25 mouse cellular contexts compared by ENCODE assay signal in the genomic region with DNA sequence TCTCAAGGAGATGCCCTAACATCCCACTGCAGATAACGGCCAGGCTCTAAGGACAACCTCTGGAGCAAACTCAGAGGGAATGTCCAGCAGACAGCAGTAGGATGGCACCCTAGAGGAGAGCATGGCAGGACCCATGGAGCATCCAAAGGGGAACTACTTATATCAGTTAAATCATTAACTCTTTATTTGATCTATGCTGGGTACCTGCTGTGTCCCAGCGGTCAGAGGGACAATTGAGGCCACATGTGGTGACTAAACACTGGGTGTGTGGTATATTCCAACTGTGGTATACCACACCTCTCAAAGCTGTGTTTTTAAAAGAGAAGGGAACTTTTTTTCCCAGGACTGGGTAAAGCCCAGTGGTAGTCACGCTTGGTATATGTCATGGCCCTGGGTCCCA.
DNase-seq lines count a peak whose midpoint lies in the region; ATAC-seq and TF ChIP-seq lines count a peak whose summit lies in the region.
"Had no signal": no experiment of that assay in that cellular context is flagged by ENCODE, and none has a peak within 500 bp of the region (broad histone marks: within the 10 kb centered on the region; RNA-seq: fewer than 3 reads in every experiment).

No protein-coding gene starts in this region.

- 0 out of 2 replicates have a peak, but pooled peaks cover 5% of the 10 kb centered on the region for H3K4me1 ChIP-seq in intestine, embryonic 15.5 days (replicated peaks)
- H3K4me1 ChIP-seq in intestine, postnatal 0 days (replicated peaks; ENCODE audit: control insufficient read depth, insufficient read depth, low read length), result peaks cover 6% of the 10 kb centered on the region; the same call in 1 of the 2 replicates
- peaks cover 13% of the 10 kb centered on the region; the same call in 1 of the 2 replicates for H3K4me1 ChIP-seq in liver, embryonic 13.5 days (replicated peaks)
- 0 out of 2 replicates have a peak, but pooled peaks cover 3% of the 10 kb centered on the region for H3K4me1 ChIP-seq in intestine, embryonic 16.5 days (ENCODE audit: control insufficient read depth, insufficient read depth, low read length)
- no peaks in the 10 kb centered on the region; the same call in 1 of the 2 replicates for H3K4me1 ChIP-seq in liver, embryonic 16.5 days (ENCODE audit: control insufficient read depth, low read depth, low read length)
- H3K4me1 ChIP-seq in hindbrain, embryonic 16.5 days (ENCODE audit: control insufficient read depth, insufficient read depth, low read depth, low read length), result no peaks in the 10 kb centered on the region
- H3K4me1 ChIP-seq: embryonic facial prominence, embryonic 12.5 days; forebrain, embryonic 13.5 days had no signal

- DNase-seq in liver, embryonic 13.5 days, result no peak
- no peak for DNase-seq in liver
- DNase-seq: adrenal gland, adult 8-10 months; adrenal gland, postnatal 14 days; adrenal gland, postnatal 36 days; B cell, adult 2 months; cerebellum, adult 11-12 months; cerebellum, adult 2 months; cerebellum, adult 9-10 months; cerebellum, postnatal 10 days; cerebellum, postnatal 25 days had no signal

- no peak overlapping the region for H3K4me2 ChIP-seq in intestine, embryonic 15.5 days (replicated peaks)
- H3K4me2 ChIP-seq in intestine, postnatal 0 days (replicated peaks; ENCODE audit: low read depth), result no peak overlapping the region
- no peak overlapping the region for H3K4me2 ChIP-seq in liver, embryonic 13.5 days
- H3K4me2 ChIP-seq in intestine, embryonic 16.5 days (ENCODE audit: low read depth, low read length), result no peak overlapping the region
- H3K4me2 ChIP-seq in liver, embryonic 16.5 days (ENCODE audit: low read depth, low read length), result no peak overlapping the region
- H3K4me2 ChIP-seq in hindbrain, embryonic 16.5 days (ENCODE audit: low read length), result no peak overlapping the region
- H3K4me2 ChIP-seq: embryonic facial prominence, embryonic 12.5 days; forebrain, embryonic 13.5 days had no signal

- H3K27me3 ChIP-seq in intestine, embryonic 15.5 days (replicated peaks), result no peaks in the 10 kb centered on the region
- H3K27me3 ChIP-seq in intestine, postnatal 0 days (replicated peaks; ENCODE audit: control insufficient read depth, insufficient read depth, low read length), result no peaks in the 10 kb centered on the region
- H3K27me3 ChIP-seq in liver, embryonic 13.5 days, result no peaks in the 10 kb centered on the region
- no peaks in the 10 kb centered on the region for H3K27me3 ChIP-seq in intestine, embryonic 16.5 days (replicated peaks; ENCODE audit: control insufficient read depth, insufficient read depth, low read length)
- no peaks in the 10 kb centered on the region for H3K27me3 ChIP-seq in liver, embryonic 16.5 days (ENCODE audit: control insufficient read depth, insufficient read depth, low read depth, low read length)
- H3K27me3 ChIP-seq in hindbrain, embryonic 16.5 days (replicated peaks; ENCODE audit: control insufficient read depth, insufficient read depth, low read length), result no peaks in the 10 kb centered on the region
- H3K27me3 ChIP-seq: CH12.LX; embryonic facial prominence, embryonic 12.5 days; forebrain, embryonic 13.5 days; Patski had no signal

- H3K36me3 ChIP-seq in intestine, embryonic 15.5 days, result no peaks in the 10 kb centered on the region
- no peaks in the 10 kb centered on the region for H3K36me3 ChIP-seq in intestine, postnatal 0 days (ENCODE audit: control insufficient read depth, insufficient read depth)
- no peaks in the 10 kb centered on the region for H3K36me3 ChIP-seq in liver, embryonic 13.5 days
- H3K36me3 ChIP-seq in intestine, embryonic 16.5 days (ENCODE audit: control insufficient read depth, insufficient read depth, low read length), result no peaks in the 10 kb centered on the region
- H3K36me3 ChIP-seq in liver, embryonic 16.5 days (ENCODE audit: control insufficient read depth, insufficient read depth), result no peaks in the 10 kb centered on the region
- H3K36me3 ChIP-seq in hindbrain, embryonic 16.5 days (ENCODE audit: control insufficient read depth, insufficient read depth, low read length), result no peaks in the 10 kb centered on the region
- H3K36me3 ChIP-seq: embryonic facial prominence, embryonic 10.5 days; embryonic facial prominence, embryonic 12.5 days; G1E had no signal

- 0 out of 2 replicates have a peak, but pooled peaks have one; percentile 45 for ATAC-seq in intestine, embryonic 15.5 days
- ATAC-seq in intestine, postnatal 0 days, result no peak
- peak; percentile 42; the same call in 1 of the 2 replicates for ATAC-seq in liver, embryonic 13.5 days (ENCODE audit: low read depth)
- peak; percentile 61 for ATAC-seq in intestine, embryonic 16.5 days
- peak; percentile 53 for ATAC-seq in liver, embryonic 16.5 days (ENCODE audit: low read depth)
- no peak for ATAC-seq in granulocyte monocyte progenitor cell, adult 5-6 weeks (replicated peaks; ENCODE audit: poor library complexity, severe bottlenecking)
- no peak for ATAC-seq in hindbrain, embryonic 16.5 days
- ATAC-seq: activated CD4-positive, CD25-positive, alpha-beta regulatory T cell, adult 4 months; CD4-positive, CD25-positive, alpha-beta regulatory T cell, adult 4 months; forebrain, embryonic 13.5 days; Patski had no signal

- H3K9me3 ChIP-seq in intestine, embryonic 15.5 days, result no peaks in the 10 kb centered on the region
- H3K9me3 ChIP-seq in intestine, postnatal 0 days (ENCODE audit: control insufficient read depth), result no peaks in the 10 kb centered on the region
- H3K9me3 ChIP-seq in liver, embryonic 13.5 days (replicated peaks), result no peaks in the 10 kb centered on the region
- no peaks in the 10 kb centered on the region for H3K9me3 ChIP-seq in intestine, embryonic 16.5 days (ENCODE audit: control insufficient read depth, low read length)
- no peaks in the 10 kb centered on the region for H3K9me3 ChIP-seq in liver, embryonic 16.5 days (replicated peaks; ENCODE audit: control insufficient read depth, low read length)
- H3K9me3 ChIP-seq in hindbrain, embryonic 16.5 days (ENCODE audit: control insufficient read depth, low read length), result no peaks in the 10 kb centered on the region
- H3K9me3 ChIP-seq: embryonic facial prominence, embryonic 10.5 days; embryonic facial prominence, embryonic 12.5 days; forebrain, embryonic 13.5 days had no signal

- H3K4me3 ChIP-seq in intestine, embryonic 15.5 days (replicated peaks), result no peak overlapping the region
- no peak overlapping the region for H3K4me3 ChIP-seq in intestine, postnatal 0 days (ENCODE audit: low read depth, low read length)
- H3K4me3 ChIP-seq in liver, embryonic 13.5 days (replicated peaks), result no peak overlapping the region
- no peak overlapping the region for H3K4me3 ChIP-seq in intestine, embryonic 16.5 days (ENCODE audit: low read length)
- no peak overlapping the region for H3K4me3 ChIP-seq in liver, embryonic 16.5 days (ENCODE audit: low read depth, low read length)
- H3K4me3 ChIP-seq in hindbrain, embryonic 16.5 days (ENCODE audit: low read length), result no peak overlapping the region
- H3K4me3 ChIP-seq: embryonic facial prominence, embryonic 10.5 days; embryonic facial prominence, embryonic 12.5 days; forebrain, embryonic 13.5 days had no signal

- TF ChIP-seq CTCF in intestine, postnatal 0 days (IDR thresholded peaks at IDR 0.05; ENCODE audit: low read depth), result no peak

- H3K27ac ChIP-seq in intestine, embryonic 15.5 days, result no peak overlapping the region
- no peak overlapping the region for H3K27ac ChIP-seq in intestine, postnatal 0 days (ENCODE audit: low read depth, low read length)
- H3K27ac ChIP-seq in liver, embryonic 13.5 days, result no peak overlapping the region
- no peak overlapping the region for H3K27ac ChIP-seq in intestine, embryonic 16.5 days (ENCODE audit: low read length)
- H3K27ac ChIP-seq in liver, embryonic 16.5 days (ENCODE audit: low read length), result no peak overlapping the region
- no peak overlapping the region for H3K27ac ChIP-seq in hindbrain, embryonic 16.5 days (ENCODE audit: low read depth, low read length)
- H3K27ac ChIP-seq: embryonic facial prominence, embryonic 10.5 days; embryonic facial prominence, embryonic 12.5 days; forebrain, embryonic 13.5 days had no signal

- H3K9ac ChIP-seq in intestine, embryonic 15.5 days, result no peak overlapping the region
- H3K9ac ChIP-seq in intestine, postnatal 0 days (ENCODE audit: low read depth, low read length), result no peak overlapping the region
- H3K9ac ChIP-seq in liver, embryonic 13.5 days, result no peak overlapping the region
- no peak overlapping the region for H3K9ac ChIP-seq in intestine, embryonic 16.5 days (ENCODE audit: low read depth, low read length)
- H3K9ac ChIP-seq in liver, embryonic 16.5 days (ENCODE audit: low read depth, low read length), result no peak overlapping the region
- H3K9ac ChIP-seq in hindbrain, embryonic 16.5 days (ENCODE audit: low read depth, low read length), result no peak overlapping the region
- H3K9ac ChIP-seq: embryonic facial prominence, embryonic 12.5 days; forebrain, embryonic 13.5 days had no signal

- WGBS in intestine, embryonic 15.5 days, result 73% methylated on average over 3 of the region's 3 CpGs
- 65% methylated on average over 3 of the region's 3 CpGs for WGBS in intestine, postnatal 0 days
- WGBS in liver, embryonic 13.5 days (ENCODE audit: insufficient replicate concordance), result 58% methylated on average over 3 of the region's 3 CpGs
- WGBS in intestine, embryonic 16.5 days, result 69% methylated on average over 3 of the region's 3 CpGs
- WGBS in liver, embryonic 16.5 days (ENCODE audit: insufficient replicate concordance), result 53% methylated on average over 3 of the region's 3 CpGs
- 68% methylated on average over 3 of the region's 3 CpGs for whole genome bisulfite sequencing in hindbrain, embryonic 16.5 days

Comparison
In these comparisons a context has a peak if more than half of its experiments do, and no peak if none do; other contexts are left out.
1. ATAC-seq: peak in intestine, embryonic 15.5 days (single experiment), liver, embryonic 13.5 days (single experiment), intestine, embryonic 16.5 days (single experiment) and liver, embryonic 16.5 days (single experiment); none in intestine, postnatal 0 days (single experiment), granulocyte monocyte progenitor cell, adult 5-6 weeks (single experiment) and hindbrain, embryonic 16.5 days (single experiment).